Mouse (Mus musculus): ENCODE results near the gene Atg16l2.

Gene Atg16l2

GRCm38 (mm10) chr7:101291211-101291610 lies 10.8 kb downstream of the Atg16l2 start:
- DNase-seq = no peak

GRCm38 (mm10) chr7:101290401-101290800 lies 11.7 kb downstream of the Atg16l2 start:
- DNase-seq = no peak

GRCm38 (mm10) chr7:101288436-101288835 lies 13.6 kb downstream of the Atg16l2 start:
- peak; percentile 52 to 60 for DNase-seq

GRCm38 (mm10) chr7:101287820-101288219 lies 14.2 kb downstream of the Atg16l2 start:
- no peak for DNase-seq

- DNase-seq = no peak
These were observed 15.2 kb downstream of the Atg16l2 start for GRCm38 (mm10) chr7:101286891-101287290.

- DNase-seq = no peak
These were observed 17.5 kb downstream of the Atg16l2 start for GRCm38 (mm10) chr7:101284504-101284903.

GRCm38 (mm10) chr7:101282721-101283120 lies 19.3 kb downstream of the Atg16l2 start:
- no peak for DNase-seq

- DNase-seq = no peak
These were observed 29.4 kb downstream of the Atg16l2 start for GRCm38 (mm10) chr7:101272466-101273160.

GRCm38 (mm10) chr7:101271602-101272001 lies 30.4 kb downstream of the Atg16l2 start:
- DNase-seq = no peak

- DNase-seq = no peak
These were observed 34.4 kb downstream of the Atg16l2 start for GRCm38 (mm10) chr7:101267457-101268259.

GRCm38 (mm10) chr7:101263511-101263910 lies 38.5 kb downstream of the Atg16l2 start:
- DNase-seq = no peak

GRCm38 (mm10) chr7:101261941-101262546 lies 40.0 kb downstream of the Atg16l2 start:
- no peak for DNase-seq

GRCm38 (mm10) chr7:101258482-101258881 lies 43.6 kb downstream of the Atg16l2 start:
- DNase-seq = no peak

- DNase-seq = peak; percentile 33 to 37
These were observed 49.0 kb downstream of the Atg16l2 start for GRCm38 (mm10) chr7:101253071-101253470.

- DNase-seq = no peak
These were observed 52.9 kb downstream of the Atg16l2 start for GRCm38 (mm10) chr7:101249173-101249572.

- no peak for DNase-seq
These were observed 53.3 kb downstream of the Atg16l2 start for GRCm38 (mm10) chr7:101248760-101249159.

GRCm38 (mm10) chr7:101236712-101237473 lies 65.2 kb downstream of the Atg16l2 start:
- no peak for DNase-seq

- DNase-seq = peak in 1 of 2 experiments; percentile 31
These were observed 69.3 kb downstream of the Atg16l2 start for GRCm38 (mm10) chr7:101232716-101233115.

- no peak for DNase-seq
These were observed 70.6 kb downstream of the Atg16l2 start for GRCm38 (mm10) chr7:101231458-101231857.

GRCm38 (mm10) chr7:101229336-101229735 lies 72.7 kb downstream of the Atg16l2 start:
- no peak for DNase-seq

- DNase-seq = no peak
These were observed 78.5 kb downstream of the Atg16l2 start for GRCm38 (mm10) chr7:101223501-101223900.

GRCm38 (mm10) chr7:101216724-101217123 lies 85.3 kb downstream of the Atg16l2 start:
- no peak for DNase-seq
